Mouse (Mus musculus) macrophage (primary cell): ENCODE data around the gene Olfr763. TPM values are rescaled to one million over a fixed set of nuclear protein-coding genes. Genes with fewer than 3 reads are reported as not detected.
"Not testable (repeated sequence)": the region's sequence is repeated elsewhere in the genome, so short reads cannot be mapped to it uniquely, and the experiment has no call there.

ENCODE experiments used
- H3K27ac ChIP-seq: fragments of 350-480 bp; formaldehyde crosslinking; 2 replicates; pipeline ENCODE4 v1.9.0; 2021
- H3K36me3 ChIP-seq: fragments of 350-480 bp; formaldehyde crosslinking; 2 replicates; pipeline ENCODE4 v1.9.0; 2021; ENCODE audit errors: inconsistent target
- H3K4me3 ChIP-seq: fragments of 350-480 bp; formaldehyde crosslinking; 2 replicates; pipeline ENCODE4 v1.9.0; 2021; ENCODE audit errors: inconsistent target
- H3K79me2 ChIP-seq: fragments of 350-480 bp; formaldehyde crosslinking; 2 replicates; pipeline ENCODE4 v1.9.0; 2021; ENCODE audit errors: inconsistent target
- WGBS: methylation state at CpG from one replicate; pipeline ENCODE4 v1.1.7; 2026; ENCODE audit warnings: inconsistent platforms; ENCODE audit not compliant: missing documents; 5-methylcytosine and 5-hydroxymethylcytosine counted together
- polyA plus RNA-seq: library from polyadenylated mRNA; stranded (reverse); fragments of 250-400 nt; gene quantifications from 3 replicates; pipeline ENCODE4 v1.2.4, GENCODE M21; 2018; ENCODE audit warnings: inconsistent platforms

The Olfr763 gene
- polyA plus RNA-seq, 1 experiment from 2014 or later, result not detected

- H3K36me3 ChIP-seq, result no peaks in the 10 kb centered on the region
- H3K79me2 ChIP-seq, result no peaks in the 10 kb centered on the region
- H3K4me3 ChIP-seq, result no peak overlapping the region
- no peak overlapping the region for H3K27ac ChIP-seq
- WGBS, result 89% methylated on average over 14 of the region's 14 CpGs
Observed at GRCm38 (mm10) chr10:129004032-129004920, 6.3 kb upstream of the Olfr763 start.

GRCm38 (mm10) chr10:129011511-129011910 lies 920 bp downstream of the Olfr763 start:
- WGBS, result no CpG with 5 or more reads among the region's 5 CpGs
- not testable (repeated sequence) for H3K4me3 ChIP-seq, H3K79me2 ChIP-seq, H3K36me3 ChIP-seq, H3K27ac ChIP-seq

- Histone ChIP-seq H3K79me2 (no peaks in the 10 kb centered on the region), H3K36me3 (no peaks in the 10 kb centered on the region), H3K4me3 (no peak overlapping the region), H3K27ac (no peak overlapping the region)
Observed at GRCm38 (mm10) chr10:129014477-129014876, 3.9 kb downstream of the Olfr763 start.

GRCm38 (mm10) chr10:129023319-129023718 lies 12.7 kb downstream of the Olfr763 start:
- H3K79me2 ChIP-seq, result no peaks in the 10 kb centered on the region
- no peak overlapping the region for H3K27ac ChIP-seq
- H3K36me3 ChIP-seq, result no peaks in the 10 kb centered on the region
- no peak overlapping the region for H3K4me3 ChIP-seq

- Histone ChIP-seq H3K27ac (no peak overlapping the region), H3K36me3 (no peaks in the 10 kb centered on the region), H3K4me3 (no peak overlapping the region), H3K79me2 (no peaks in the 10 kb centered on the region)
- 62% methylated on average over 3 of the region's 3 CpGs for WGBS
Observed at GRCm38 (mm10) chr10:129026018-129026662, 15.5 kb downstream of the Olfr763 start.

GRCm38 (mm10) chr10:129028343-129028742 lies 17.8 kb downstream of the Olfr763 start:
- Histone ChIP-seq H3K79me2 (no peaks in the 10 kb centered on the region), H3K36me3 (no peaks in the 10 kb centered on the region), H3K4me3 (no peak overlapping the region), H3K27ac (no peak overlapping the region)
- 85% methylated on average over 2 of the region's 2 CpGs for WGBS

GRCm38 (mm10) chr10:129039796-129040195 lies 29.2 kb downstream of the Olfr763 start, which contains the start of gene Olfr764-ps1:
Gene Olfr764-ps1, minus strand, starts transcription at chr10:129039896.
- Histone ChIP-seq H3K4me3 (no peak within 1 kb of the TSS), H3K27ac (no peak within 1 kb of the TSS), H3K79me2 (no peaks in the 10 kb centered on the region), H3K36me3 (no peaks in the 10 kb centered on the region)
- WGBS, result 90% methylated on average over 3 of the region's 3 CpGs

- not testable (repeated sequence) for H3K4me3 ChIP-seq, H3K36me3 ChIP-seq, H3K27ac ChIP-seq, H3K79me2 ChIP-seq
Observed at GRCm38 (mm10) chr10:129049898-129050297, 39.3 kb downstream of the Olfr763 start, which contains the start of gene Olfr765. Gene Olfr765, minus strand, starts transcription at chr10:129049998.

Other genes starting within 250 kb of the Olfr763 start
- 18.7 to 24.6 TPM (median 21.3 TPM) in 3 replicates for gene Mmp19, start 219.9 kb upstream of the Olfr763 start, polyA plus RNA-seq
- gene Dnajc14, start 206.7 kb upstream of the Olfr763 start, polyA plus RNA-seq, result 42.1 to 51.3 TPM (median 44.5 TPM) in 3 replicates
- gene Tmem198b, start 206.4 kb upstream of the Olfr763 start, polyA plus RNA-seq, result 6.9 to 10.4 TPM (median 9.0 TPM) in 3 replicates
- 69.5 to 146 TPM (median 84.3 TPM) in 3 replicates for gene Sarnp, start 193.5 kb upstream of the Olfr763 start, polyA plus RNA-seq
- gene Ormdl2, start 189.1 kb upstream of the Olfr763 start, polyA plus RNA-seq, result 42.2 to 61.4 TPM (median 59.0 TPM) in 3 replicates
- 0.03 TPM in 1 of 3 replicates, not detected in the others for gene Gdf11, start 119.1 kb upstream of the Olfr763 start, polyA plus RNA-seq
- 1,227 to 1,611 TPM (median 1,544 TPM) in 3 replicates for gene Cd63, start 109.8 kb upstream of the Olfr763 start, polyA plus RNA-seq
- gene Rdh5, start 87.9 kb upstream of the Olfr763 start, polyA plus RNA-seq, result 0.53 to 1.3 TPM (median 0.92 TPM) in 3 replicates
- gene Bloc1s1, start 86.8 kb upstream of the Olfr763 start, polyA plus RNA-seq, result 77.8 to 126 TPM (median 124 TPM) in 3 replicates
- gene Itga7, start 77.0 kb upstream of the Olfr763 start, polyA plus RNA-seq, result not detected in 3 replicates
- gene Mettl7b, start 49.8 kb upstream of the Olfr763 start, polyA plus RNA-seq, result not detected in 3 replicates
- gene Olfr9, start 21.4 kb upstream of the Olfr763 start, polyA plus RNA-seq, result not detected in 3 replicates
- not detected in 3 replicates for gene Olfr764-ps1, start 29.1 kb downstream of the Olfr763 start, polyA plus RNA-seq
- not detected in 3 replicates for gene Olfr765, start 39.2 kb downstream of the Olfr763 start, polyA plus RNA-seq
- not detected in 3 replicates for gene Olfr766-ps1, start 58.2 kb downstream of the Olfr763 start, polyA plus RNA-seq
- not detected in 3 replicates for gene Olfr767, start 72.1 kb downstream of the Olfr763 start, polyA plus RNA-seq
- gene Olfr768, start 88.6 kb downstream of the Olfr763 start, polyA plus RNA-seq, result not detected in 3 replicates
- not detected in 3 replicates for gene Olfr769, start 107.1 kb downstream of the Olfr763 start, polyA plus RNA-seq
- gene Olfr770, start 128.2 kb downstream of the Olfr763 start, polyA plus RNA-seq, result not detected in 3 replicates
- gene Olfr771, start 154.0 kb downstream of the Olfr763 start, polyA plus RNA-seq, result not detected in 3 replicates
- not detected in 3 replicates for gene Olfr772, start 167.1 kb downstream of the Olfr763 start, polyA plus RNA-seq
- gene Olfr773, start 176.6 kb downstream of the Olfr763 start, polyA plus RNA-seq, result not detected in 3 replicates
- gene Olfr774, start 225.4 kb downstream of the Olfr763 start, polyA plus RNA-seq, result not detected in 3 replicates
- not detected in 3 replicates for gene Olfr775, start 237.6 kb downstream of the Olfr763 start, polyA plus RNA-seq
- not detected in 3 replicates for gene Olfr776, start 248.3 kb downstream of the Olfr763 start, polyA plus RNA-seq